Mouse (Mus musculus) ES-E14 (cell line): ENCODE measurements around the gene Urad.

Source experiments
- MAFK ChIP-seq: IDR thresholded peaks from 2 replicates; pipeline ENCODE4 v1.6.1; 2014; ENCODE audit warnings: mild to moderate bottlenecking, low read depth, low read length, inconsistent platforms; ENCODE audit not compliant: insufficient read depth
- ZNF384 ChIP-seq: IDR thresholded peaks from 2 replicates; pipeline ENCODE4 v1.6.1; 2012; ENCODE audit warnings: low read depth, low read length, inconsistent platforms

DNA sequence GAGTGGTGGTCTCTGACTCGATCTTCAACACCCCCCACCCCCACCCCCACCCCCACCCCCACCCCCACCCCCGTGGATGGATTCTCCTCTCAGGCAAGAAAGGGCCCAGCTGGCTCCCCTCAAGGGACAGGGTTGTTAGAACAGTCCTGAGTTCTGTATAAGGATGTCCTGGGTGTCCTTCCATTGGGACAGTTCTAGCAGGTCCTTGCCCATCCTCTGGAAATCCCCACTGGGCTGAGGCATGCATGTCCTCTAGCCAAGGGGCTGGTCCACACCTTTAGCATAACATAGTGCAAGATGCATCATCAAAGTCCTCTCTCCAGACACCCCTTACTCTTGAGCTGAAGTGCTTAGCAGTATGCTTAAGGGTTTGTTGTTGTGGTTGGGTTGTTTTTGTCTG lies 12.5 kb downstream of the Urad start:
- TF ChIP-seq ZNF384, result no peak
- no peak for TF ChIP-seq MAFK
